Mouse (Mus musculus): ENCODE data around the gene Foxj3.

DNA sequence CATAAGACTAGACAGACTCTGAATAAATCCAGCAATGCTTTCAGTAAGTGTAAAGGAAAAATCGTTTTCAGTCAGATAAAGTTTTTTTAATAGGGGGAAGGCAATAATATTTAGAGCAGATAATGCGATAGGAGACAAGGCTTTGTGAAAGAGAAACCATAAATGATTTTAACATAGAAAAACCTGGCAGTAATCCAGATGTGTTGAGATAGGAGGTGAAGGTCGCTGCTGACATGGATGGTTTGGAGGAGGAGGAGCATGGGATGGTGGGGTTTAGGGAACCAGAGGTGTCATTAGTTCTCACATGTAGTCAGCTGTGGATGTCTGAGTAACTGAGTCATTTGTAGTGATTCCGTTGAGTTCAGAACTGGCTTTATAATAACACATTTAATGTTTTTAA lies 77.9 kb downstream of the Foxj3 start:
- TF ChIP-seq CTCF (IDR thresholded peaks at IDR 0.05; ENCODE audit: borderline replicate concordance, control insufficient read depth, extremely low read depth, insufficient read depth, low read length, poor library complexity) = no peak
- no peak for TF ChIP-seq POLR2A (IDR thresholded peaks at IDR 0.05; ENCODE audit: control insufficient read depth, extremely low read depth, insufficient read depth, low read length, poor library complexity)

Measured in thymus, adult 2 months (tissue).